Mouse (Mus musculus): ENCODE data around the gene Gm9918. TPM values are rescaled to one million over a fixed set of nuclear protein-coding genes. Genes with fewer than 3 reads are reported as not detected.
A peak's percentile ranks its signal among the peaks of the same experiment; 100 is the strongest.

Gm9918 gene
- polyA plus RNA-seq, 1 experiment, result 0.30 TPM

DNA sequence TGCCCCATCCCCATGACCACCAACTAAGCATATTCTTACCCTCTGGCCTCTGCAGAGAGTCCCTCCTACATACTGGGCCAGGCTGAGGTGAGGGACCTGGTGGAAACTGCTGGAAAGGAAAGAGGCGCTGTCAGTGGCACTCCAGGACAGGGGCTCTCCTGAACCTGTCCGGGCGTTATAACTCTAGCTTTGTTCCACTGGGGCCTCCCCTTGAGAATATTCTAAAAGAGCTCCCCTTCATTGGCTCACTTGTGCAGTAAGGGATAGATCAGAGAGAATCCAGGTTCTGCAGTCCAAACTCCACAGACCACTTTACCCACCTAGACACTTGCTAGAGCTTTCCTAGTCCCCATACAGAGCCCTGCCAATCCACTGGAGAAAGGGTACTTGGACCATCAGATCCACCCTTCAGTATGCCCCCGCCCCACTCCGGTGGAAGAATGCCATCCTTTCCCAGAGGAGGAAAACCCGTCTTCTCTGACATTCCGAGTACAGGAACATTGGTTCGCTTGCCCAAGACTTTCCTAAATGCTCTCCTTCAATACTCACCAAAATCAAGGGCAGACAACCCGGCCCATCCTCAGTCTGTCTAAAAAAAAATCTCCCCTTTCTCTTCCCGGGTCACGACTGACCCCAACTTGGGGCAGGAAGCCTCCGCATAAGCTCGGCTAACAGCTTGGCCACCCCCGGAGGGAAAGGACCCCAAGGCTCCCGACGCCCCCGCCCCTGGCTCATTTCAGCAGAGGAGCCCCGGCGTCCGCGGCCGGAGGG is 13.7 kb upstream of the Gm9918 start:
- 32% methylated on average over 22 of the region's 22 CpGs for WGBS
- H3K27ac ChIP-seq (ENCODE audit: control insufficient read depth, insufficient read depth, low read length), result no peak overlapping the region
- H3K36me3 ChIP-seq (ENCODE audit: control insufficient read depth, insufficient read depth, low read length), result no peaks in the 10 kb centered on the region
- H3K27me3 ChIP-seq (ENCODE audit: control insufficient read depth, insufficient read depth, low read length), result peaks cover 9% of the 10 kb centered on the region; the same call in 1 of the 2 replicates
- peaks cover 6% of the 10 kb centered on the region for H3K4me1 ChIP-seq (replicated peaks; ENCODE audit: control insufficient read depth, insufficient read depth, low read length)
- TF ChIP-seq POLR2A (IDR thresholded peaks at IDR 0.05; ENCODE audit: control insufficient read depth, extremely low read depth, insufficient read depth, low read length, poor library complexity), result no peak
- no peak for TF ChIP-seq CTCF (IDR thresholded peaks at IDR 0.05; ENCODE audit: borderline replicate concordance, control insufficient read depth, extremely low read depth, insufficient read depth, low read length, poor library complexity)
- no peak for DNase-seq
- peak overlapping the region; percentile 46 for H3K4me3 ChIP-seq (ENCODE audit: control insufficient read depth, insufficient read depth, low read length)

DNA sequence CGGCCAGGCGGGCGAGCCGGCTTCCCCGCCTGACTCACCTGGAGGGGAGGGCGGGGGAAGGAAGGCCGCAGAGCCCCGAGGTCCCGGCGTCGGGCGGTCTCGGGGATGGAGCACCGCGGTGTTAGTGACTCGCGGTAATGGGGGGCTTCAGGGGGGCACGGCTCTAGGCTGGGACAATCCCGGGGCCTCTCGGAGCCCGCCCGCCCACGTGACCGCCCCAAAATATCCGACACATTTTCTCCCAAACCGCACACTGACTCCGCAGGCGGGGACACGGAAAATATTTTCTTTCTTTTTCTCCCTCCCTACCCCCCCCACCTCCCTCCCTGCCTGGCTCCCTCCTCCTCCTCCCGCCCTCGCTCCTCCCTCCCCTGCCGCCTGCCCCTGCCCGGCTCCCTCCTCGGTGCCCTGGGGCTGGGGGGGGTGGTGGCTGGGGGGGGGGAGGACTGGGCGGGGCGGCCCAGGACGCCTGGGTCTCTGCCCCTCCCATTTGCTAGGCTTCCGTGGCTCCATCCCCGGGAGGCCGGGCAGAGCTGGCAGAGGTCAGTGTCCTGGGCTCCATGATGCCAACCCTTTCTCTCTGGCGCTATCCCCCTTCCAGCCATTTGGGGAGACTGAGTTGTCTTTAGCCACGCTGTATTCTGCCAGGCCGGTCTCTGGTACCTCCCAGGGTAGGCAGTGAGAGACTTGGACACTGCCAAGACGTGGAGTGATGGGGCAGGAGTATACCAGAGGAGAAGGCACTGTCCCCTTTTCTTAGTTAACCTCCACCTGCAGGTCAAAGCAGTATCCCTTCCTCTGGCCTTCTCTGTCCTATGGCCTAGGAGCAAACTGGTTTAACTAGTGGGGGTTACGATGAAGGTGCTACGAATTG is 12.9 kb upstream of the Gm9918 start, which contains the start of gene Rarg:
TSS of gene Rarg (minus strand) at position 316 of the 874 bp plus-strand sequence.
- TF ChIP-seq POLR2A (IDR thresholded peaks at IDR 0.05; ENCODE audit: control insufficient read depth, extremely low read depth, insufficient read depth, low read length, poor library complexity) (no peak), CTCF (IDR thresholded peaks at IDR 0.05; ENCODE audit: borderline replicate concordance, control insufficient read depth, extremely low read depth, insufficient read depth, low read length, poor library complexity) (no peak)
- WGBS, result 5% methylated on average over 44 of the region's 46 CpGs
- H3K4me1 ChIP-seq (replicated peaks; ENCODE audit: control insufficient read depth, insufficient read depth, low read length), result peaks cover 6% of the 10 kb centered on the region
- H3K4me3 ChIP-seq (ENCODE audit: control insufficient read depth, insufficient read depth, low read length), result peak within 1 kb of the TSS; percentile 46
- no peak for DNase-seq
- peak within 1 kb of the TSS; percentile 11; the same call in 1 of the 2 replicates for H3K27ac ChIP-seq (ENCODE audit: control insufficient read depth, insufficient read depth, low read length)
- no peaks in the 10 kb centered on the region for H3K36me3 ChIP-seq (ENCODE audit: control insufficient read depth, insufficient read depth, low read length)
- peaks cover 9% of the 10 kb centered on the region; the same call in 1 of the 2 replicates for H3K27me3 ChIP-seq (ENCODE audit: control insufficient read depth, insufficient read depth, low read length)

GRCm38 (mm10) chr15:102258076-102258470 is 12.3 kb upstream of the Gm9918 start:
- Histone ChIP-seq H3K4me1 (replicated peaks; ENCODE audit: control insufficient read depth, insufficient read depth, low read length) (peaks cover 11% of the 10 kb centered on the region), H3K4me3 (ENCODE audit: control insufficient read depth, insufficient read depth, low read length) (no peak overlapping the region), H3K27me3 (ENCODE audit: control insufficient read depth, insufficient read depth, low read length) (peaks cover 9% of the 10 kb centered on the region; the same call in 1 of the 2 replicates), H3K36me3 (ENCODE audit: control insufficient read depth, insufficient read depth, low read length) (no peaks in the 10 kb centered on the region), H3K27ac (ENCODE audit: control insufficient read depth, insufficient read depth, low read length) (peak overlapping the region; percentile 11; the same call in 1 of the 2 replicates)
- WGBS, result 63% methylated on average over 12 of the region's 12 CpGs
- no peak for DNase-seq
- TF ChIP-seq CTCF (IDR thresholded peaks at IDR 0.05; ENCODE audit: borderline replicate concordance, control insufficient read depth, extremely low read depth, insufficient read depth, low read length, poor library complexity), result no peak
- TF ChIP-seq POLR2A (IDR thresholded peaks at IDR 0.05; ENCODE audit: control insufficient read depth, extremely low read depth, insufficient read depth, low read length, poor library complexity), result no peak

DNA sequence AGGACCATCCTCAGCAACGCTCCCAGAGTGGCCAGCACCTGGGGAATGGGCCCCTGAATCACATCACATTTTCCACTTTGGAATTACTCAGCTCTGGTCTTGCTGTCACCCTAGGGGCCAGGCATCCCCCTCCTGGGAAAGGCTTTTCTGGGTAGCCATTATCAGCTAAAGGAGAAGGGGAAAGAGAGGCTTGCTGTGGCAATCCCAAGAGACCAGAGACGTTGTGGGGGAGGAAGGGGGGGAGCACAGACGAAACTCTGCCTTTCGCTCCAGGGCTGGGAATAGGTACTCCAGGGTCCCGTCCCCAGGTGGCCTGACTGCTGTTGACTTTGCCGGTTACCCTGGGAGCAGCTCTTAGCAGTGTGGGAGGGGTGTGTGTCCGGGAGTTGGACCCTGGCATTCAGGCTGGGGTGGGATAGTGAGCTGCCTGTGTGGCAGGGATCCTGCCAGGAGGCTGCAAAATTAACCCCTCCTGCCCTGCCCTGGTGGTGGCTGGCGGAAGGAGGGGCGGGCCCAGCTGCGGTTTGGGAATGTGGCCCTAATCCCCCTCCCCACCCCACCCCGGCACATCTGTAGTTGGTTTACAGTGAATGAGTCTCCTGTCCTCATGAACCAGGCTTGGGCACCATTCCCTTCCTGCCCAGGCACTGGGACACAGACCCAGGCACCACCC is 11.6 kb upstream of the Gm9918 start:
- H3K36me3 ChIP-seq (ENCODE audit: control insufficient read depth, insufficient read depth, low read length), result no peaks in the 10 kb centered on the region
- TF ChIP-seq CTCF (IDR thresholded peaks at IDR 0.05; ENCODE audit: borderline replicate concordance, control insufficient read depth, extremely low read depth, insufficient read depth, low read length, poor library complexity), result no peak
- no peak for TF ChIP-seq POLR2A (IDR thresholded peaks at IDR 0.05; ENCODE audit: control insufficient read depth, extremely low read depth, insufficient read depth, low read length, poor library complexity)
- WGBS, result 92% methylated on average over 11 of the region's 11 CpGs
- H3K4me1 ChIP-seq (replicated peaks; ENCODE audit: control insufficient read depth, insufficient read depth, low read length), result peaks cover 11% of the 10 kb centered on the region
- no peak overlapping the region for H3K4me3 ChIP-seq (ENCODE audit: control insufficient read depth, insufficient read depth, low read length)
- no peak for DNase-seq
- H3K27me3 ChIP-seq (ENCODE audit: control insufficient read depth, insufficient read depth, low read length), result peaks cover 9% of the 10 kb centered on the region; the same call in 1 of the 2 replicates
- H3K27ac ChIP-seq (ENCODE audit: control insufficient read depth, insufficient read depth, low read length), result no peak overlapping the region

GRCm38 (mm10) chr15:102262582-102262981 is 7.8 kb upstream of the Gm9918 start:
- 71% methylated on average over 7 of the region's 7 CpGs for WGBS
- H3K4me3 ChIP-seq (ENCODE audit: control insufficient read depth, insufficient read depth, low read length), result no peak overlapping the region

More at GRCm38 (mm10) chr15:102262582-102262981, 7.8 kb upstream of the Gm9918 start:
- Histone ChIP-seq H3K27ac (ENCODE audit: control insufficient read depth, insufficient read depth, low read length) (no peak overlapping the region), H3K36me3 (ENCODE audit: control insufficient read depth, insufficient read depth, low read length) (no peaks in the 10 kb centered on the region), H3K4me1 (replicated peaks; ENCODE audit: control insufficient read depth, insufficient read depth, low read length) (peaks cover 7% of the 10 kb centered on the region), H3K27me3 (ENCODE audit: control insufficient read depth, insufficient read depth, low read length) (peaks cover 5% of the 10 kb centered on the region; the same call in 1 of the 2 replicates)
- TF ChIP-seq CTCF (IDR thresholded peaks at IDR 0.05; ENCODE audit: borderline replicate concordance, control insufficient read depth, extremely low read depth, insufficient read depth, low read length, poor library complexity) (no peak), POLR2A (IDR thresholded peaks at IDR 0.05; ENCODE audit: control insufficient read depth, extremely low read depth, insufficient read depth, low read length, poor library complexity) (no peak)
- no peak for DNase-seq
